Mouse (Mus musculus) heart, embryonic 12.5 days (tissue): ENCODE results near the gene Isl2. TPM values are rescaled to one million over a fixed set of nuclear protein-coding genes. Genes with fewer than 3 reads are reported as not detected.

Source experiments
- ATAC-seq: fragments of 200-750 bp; cut with Nextera tagmentation; 2 replicates; pipeline ENCODE4 v1.8.0; 2017; ENCODE audit warnings: moderate TSS enrichment, moderate library complexity; ENCODE audit not compliant: insufficient number of reproducible peaks, low FRiP score
- H3K27ac ChIP-seq: fragments of 300-500 bp; sonication (generic); 2 replicates; pipeline ENCODE4 v1.5.1; 2016; ENCODE audit warnings: mild to moderate bottlenecking, moderate library complexity; ENCODE audit not compliant: poor library complexity, severe bottlenecking
- H3K27me3 ChIP-seq: fragments of 300-500 bp; sonication (generic); replicated peaks from 2 replicates; pipeline ENCODE4 v1.6.1; 2016; ENCODE audit warnings: mild to moderate bottlenecking, moderate library complexity
- H3K36me3 ChIP-seq: fragments of 300-500 bp; sonication (generic); 2 replicates; pipeline ENCODE4 v1.6.1; 2016; ENCODE audit warnings: mild to moderate bottlenecking, moderate library complexity
- H3K4me1 ChIP-seq: fragments of 300-500 bp; sonication (generic); replicated peaks from 2 replicates; pipeline ENCODE4 v1.6.1; 2016; ENCODE audit warnings: mild to moderate bottlenecking
- H3K4me2 ChIP-seq: fragments of 300-500 bp; sonication (generic); 2 replicates; pipeline ENCODE4 v1.6.1; 2016; ENCODE audit warnings: mild to moderate bottlenecking, moderate library complexity
- H3K4me3 ChIP-seq: fragments of 300-500 bp; sonication (generic); 2 replicates; pipeline ENCODE4 v1.5.1; 2016; ENCODE audit warnings: mild to moderate bottlenecking
- H3K9ac ChIP-seq: fragments of 300-500 bp; sonication (generic); 2 replicates; pipeline ENCODE4 v1.6.1; 2016; ENCODE audit warnings: mild to moderate bottlenecking, moderate library complexity
- H3K9me3 ChIP-seq: fragments of 300-500 bp; sonication (generic); replicated peaks from 2 replicates; pipeline ENCODE4 v1.6.1; 2016; ENCODE audit warnings: mild to moderate bottlenecking, moderate library complexity
- WGBS: fragments of 180-500 bp; shearing (Covaris S2); methylation state at CpG from one replicate; pipeline ENCODE4 v1.1.7; 2016; 5-methylcytosine and 5-hydroxymethylcytosine counted together
- polyA plus RNA-seq: library from polyadenylated mRNA; unstranded; fragments of >200 nt; fragmentation: Nextera tagmentation; extraction: Ambion mirVana; gene quantifications from 2 replicates; pipeline ENCODE4 v1.2.1, GENCODE M21; 2016

Isl2 gene
- polyA plus RNA-seq, 1 experiment from 2014 or later = 0.59 TPM

GRCm38 (mm10) chr9:55540391-55540770 is 1.9 kb downstream of the Isl2 start:
- peak overlapping the region; percentile 52 for H3K4me3 ChIP-seq
- no peak overlapping the region for H3K27ac ChIP-seq
- peaks cover 71% of the 10 kb centered on the region for H3K27me3 ChIP-seq
- 0 out of 2 replicates have a peak overlapping the region, but pooled peaks have one; percentile 24 for H3K9ac ChIP-seq
- H3K4me1 ChIP-seq = peaks cover 32% of the 10 kb centered on the region
- no peaks in the 10 kb centered on the region for H3K36me3 ChIP-seq
- WGBS = under 1% methylated on average over 12 of the region's 12 CpGs
- no peaks in the 10 kb centered on the region for H3K9me3 ChIP-seq
- ATAC-seq = no peak
- peak overlapping the region; percentile 88 for H3K4me2 ChIP-seq

DNA sequence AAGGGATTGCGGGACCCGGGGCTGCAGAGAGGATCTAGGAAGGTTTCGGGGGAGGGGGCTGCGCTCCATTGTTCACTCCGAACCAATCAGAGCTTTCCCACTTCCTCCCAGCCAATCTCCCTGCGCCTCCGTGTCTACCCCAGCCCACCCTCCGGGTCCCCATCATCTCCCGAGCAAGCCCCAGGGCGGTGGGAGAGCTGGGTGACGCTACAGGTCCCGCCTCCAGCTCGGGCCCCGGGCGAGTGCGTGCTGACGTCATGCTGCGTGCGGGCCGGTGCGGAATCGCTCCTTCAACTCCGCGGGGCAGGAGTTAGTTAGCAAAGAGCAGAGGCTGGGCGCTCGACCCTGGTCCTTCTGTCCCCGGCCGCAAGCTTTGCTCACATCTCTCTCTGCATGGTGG is 2.4 kb downstream of the Isl2 start:
- 0 out of 2 replicates have a peak overlapping the region, but pooled peaks have one; percentile 24 for H3K9ac ChIP-seq
- no peaks in the 10 kb centered on the region for H3K36me3 ChIP-seq
- no peak overlapping the region for H3K27ac ChIP-seq
- peak overlapping the region; percentile 52 for H3K4me3 ChIP-seq
- peak; percentile 78 for ATAC-seq
- no peaks in the 10 kb centered on the region for H3K9me3 ChIP-seq
- WGBS = under 1% methylated on average over 28 of the region's 28 CpGs
- H3K4me1 ChIP-seq = peaks cover 36% of the 10 kb centered on the region
- H3K27me3 ChIP-seq = peaks cover 76% of the 10 kb centered on the region
- peak overlapping the region; percentile 88 for H3K4me2 ChIP-seq

GRCm38 (mm10) chr9:55541681-55542365 is 3.4 kb downstream of the Isl2 start:
- under 1% methylated on average over 59 of the region's 59 CpGs for WGBS
- H3K27me3 ChIP-seq = peaks cover 79% of the 10 kb centered on the region
- peak overlapping the region; percentile 52 for H3K4me3 ChIP-seq
- peaks cover 44% of the 10 kb centered on the region for H3K4me1 ChIP-seq
- no peaks in the 10 kb centered on the region; the same call in 1 of the 2 replicates for H3K9me3 ChIP-seq
- ATAC-seq = no peak
- H3K4me2 ChIP-seq = peak overlapping the region; percentile 66
- H3K9ac ChIP-seq = no peak overlapping the region
- H3K27ac ChIP-seq = no peak overlapping the region
- H3K36me3 ChIP-seq = no peaks in the 10 kb centered on the region

GRCm38 (mm10) chr9:55542366-55543325 is 4.2 kb downstream of the Isl2 start:
- Histone ChIP-seq H3K36me3 (no peaks in the 10 kb centered on the region), H3K27me3 (peaks cover 77% of the 10 kb centered on the region), H3K4me1 (peaks cover 44% of the 10 kb centered on the region), H3K9me3 (no peaks in the 10 kb centered on the region; the same call in 1 of the 2 replicates), H3K4me3 (peak overlapping the region; percentile 52), H3K4me2 (peak overlapping the region; percentile 66), H3K9ac (0 out of 2 replicates have a peak overlapping the region, but pooled peaks have one; percentile 1), H3K27ac (no peak overlapping the region)
- 3% methylated on average over 56 of the region's 59 CpGs for WGBS
- ATAC-seq = no peak

DNA sequence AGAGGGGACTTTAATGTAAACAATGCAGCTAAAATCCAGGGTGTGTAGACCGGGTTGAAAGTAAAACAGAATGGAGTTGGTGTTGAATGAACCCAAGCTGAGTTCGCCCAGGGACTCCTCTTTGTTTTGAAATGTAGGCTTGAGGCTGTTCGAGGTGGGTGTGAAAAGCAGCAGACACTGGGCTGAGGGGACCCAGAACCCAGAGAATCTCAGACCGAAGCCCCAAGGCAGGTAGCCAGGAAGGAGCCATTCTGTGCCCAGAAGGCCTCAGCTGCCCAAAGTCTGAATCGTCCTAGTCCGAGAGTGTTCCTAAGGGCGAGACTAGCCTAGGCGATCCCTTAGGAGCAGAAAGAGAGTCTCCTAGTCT is 4.8 kb downstream of the Isl2 start:
- H3K4me1 ChIP-seq = peaks cover 44% of the 10 kb centered on the region
- H3K9ac ChIP-seq = no peak overlapping the region
- H3K27ac ChIP-seq = no peak overlapping the region
- H3K4me2 ChIP-seq = peak overlapping the region; percentile 64
- no peak overlapping the region for H3K4me3 ChIP-seq
- no peaks in the 10 kb centered on the region; the same call in 1 of the 2 replicates for H3K9me3 ChIP-seq
- no peaks in the 10 kb centered on the region for H3K36me3 ChIP-seq
- ATAC-seq = no peak
- peaks cover 78% of the 10 kb centered on the region for H3K27me3 ChIP-seq
- 8% methylated on average over 8 of the region's 8 CpGs for WGBS

DNA sequence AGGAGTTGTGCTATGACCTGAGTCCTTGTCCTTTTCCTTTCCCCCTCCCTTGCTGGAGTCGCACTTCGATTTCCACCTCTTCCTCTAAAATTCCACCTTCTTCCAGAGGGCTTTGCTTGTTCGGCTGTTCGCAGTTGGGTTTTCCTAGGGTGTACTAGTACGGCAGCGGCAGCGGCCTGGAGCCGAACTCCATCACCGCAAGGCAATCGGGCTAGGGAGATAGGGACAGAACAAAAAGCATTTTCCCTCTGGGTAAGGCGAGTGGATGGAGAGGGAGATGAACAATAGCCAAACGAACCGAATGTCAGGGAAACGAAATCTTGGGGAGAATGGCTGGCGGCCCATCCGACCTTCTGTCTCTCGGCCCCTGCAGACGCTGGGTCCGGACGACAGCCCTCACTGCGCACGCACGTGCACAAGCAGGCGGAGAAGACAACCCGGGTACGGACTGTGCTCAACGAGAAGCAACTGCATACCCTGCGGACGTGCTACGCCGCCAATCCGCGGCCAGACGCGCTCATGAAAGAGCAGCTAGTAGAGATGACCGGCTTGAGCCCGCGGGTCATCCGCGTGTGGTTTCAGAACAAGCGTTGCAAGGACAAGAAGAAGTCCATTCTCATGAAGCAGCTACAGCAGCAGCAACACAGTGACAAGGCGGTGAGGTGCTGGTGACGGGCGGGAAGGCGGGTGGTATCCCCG is 5.4 kb downstream of the Isl2 start:
- H3K4me3 ChIP-seq = peak overlapping the region; percentile 28
- no peak for ATAC-seq
- no peak overlapping the region for H3K27ac ChIP-seq
- no peak overlapping the region for H3K9ac ChIP-seq
- no peaks in the 10 kb centered on the region for H3K36me3 ChIP-seq
- no peaks in the 10 kb centered on the region; the same call in 1 of the 2 replicates for H3K9me3 ChIP-seq
- H3K27me3 ChIP-seq = peaks cover 78% of the 10 kb centered on the region
- WGBS = under 1% methylated on average over 46 of the region's 46 CpGs
- peaks cover 44% of the 10 kb centered on the region for H3K4me1 ChIP-seq
- H3K4me2 ChIP-seq = peak overlapping the region; percentile 64

GRCm38 (mm10) chr9:55544861-55545555 is 6.5 kb downstream of the Isl2 start:
- peaks cover 80% of the 10 kb centered on the region for H3K27me3 ChIP-seq
- no peak overlapping the region for H3K27ac ChIP-seq
- 2% methylated on average over 30 of the region's 30 CpGs for WGBS
- H3K9ac ChIP-seq = peak overlapping the region; percentile 1; the same call in 1 of the 2 replicates
- peak overlapping the region; percentile 64 for H3K4me2 ChIP-seq
- ATAC-seq = no peak
- peak overlapping the region; percentile 34 for H3K4me3 ChIP-seq
- no peaks in the 10 kb centered on the region for H3K36me3 ChIP-seq
- H3K9me3 ChIP-seq = no peaks in the 10 kb centered on the region; the same call in 1 of the 2 replicates
- peaks cover 40% of the 10 kb centered on the region for H3K4me1 ChIP-seq

GRCm38 (mm10) chr9:55545556-55546175 is 7.2 kb downstream of the Isl2 start:
- Histone ChIP-seq H3K9ac (no peak overlapping the region; the same call in 1 of the 2 replicates), H3K4me3 (peak overlapping the region; percentile 34), H3K27me3 (peaks cover 81% of the 10 kb centered on the region), H3K27ac (no peak overlapping the region), H3K4me1 (peaks cover 40% of the 10 kb centered on the region), H3K9me3 (no peaks in the 10 kb centered on the region; the same call in 1 of the 2 replicates), H3K4me2 (peak overlapping the region; percentile 64), H3K36me3 (no peaks in the 10 kb centered on the region)
- ATAC-seq = no peak
- 6% methylated on average over 41 of the region's 41 CpGs for WGBS

DNA sequence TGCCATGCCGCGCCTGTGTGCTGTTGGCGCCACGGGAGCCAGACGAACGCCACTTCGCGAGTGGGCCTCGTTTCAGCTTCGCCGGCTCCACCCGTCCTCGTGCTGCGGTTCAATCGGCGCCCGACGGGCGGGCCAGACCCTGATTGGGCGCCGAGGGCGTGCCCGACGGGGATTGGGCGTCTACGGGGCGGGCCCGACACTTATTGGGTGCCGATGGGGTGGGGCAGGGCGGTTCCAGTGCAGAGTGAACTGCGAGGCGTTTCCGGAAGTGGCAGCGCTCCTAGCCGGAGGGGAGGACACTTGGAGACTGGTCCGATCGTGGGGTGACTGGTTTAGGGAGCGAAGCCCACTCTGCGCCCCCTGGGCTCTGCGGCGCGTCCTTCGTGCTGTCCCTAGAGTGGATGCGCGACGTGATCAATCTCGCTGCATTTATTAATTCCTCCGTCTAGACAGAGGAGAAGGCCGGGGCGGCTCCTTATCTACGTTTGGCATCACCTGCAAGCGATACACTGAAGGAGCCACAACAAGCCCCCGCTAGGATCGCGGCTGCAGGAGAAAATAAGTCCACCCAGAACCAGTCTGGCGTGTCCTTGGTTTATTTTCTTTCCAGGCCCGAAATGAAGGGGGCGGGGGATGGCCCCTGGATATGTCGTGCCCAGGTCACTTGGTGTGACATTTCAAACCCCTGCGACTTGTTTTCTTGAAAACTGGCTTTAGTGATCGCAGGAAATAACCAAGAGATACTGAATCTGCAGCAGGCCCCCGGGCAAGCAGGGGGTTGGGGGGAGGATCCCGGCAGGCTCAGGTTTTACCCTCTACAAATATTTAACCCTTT is 7.9 kb downstream of the Isl2 start:
- H3K9ac ChIP-seq = no peak overlapping the region
- H3K27me3 ChIP-seq = peaks cover 76% of the 10 kb centered on the region
- peak overlapping the region; percentile 64 for H3K4me2 ChIP-seq
- H3K4me1 ChIP-seq = peaks cover 40% of the 10 kb centered on the region
- 3% methylated on average over 63 of the region's 63 CpGs for WGBS
- no peak overlapping the region for H3K27ac ChIP-seq
- no peaks in the 10 kb centered on the region for H3K36me3 ChIP-seq
- no peaks in the 10 kb centered on the region; the same call in 1 of the 2 replicates for H3K9me3 ChIP-seq
- ATAC-seq = peak; percentile 34; the same call in 1 of the 2 replicates
- H3K4me3 ChIP-seq = peak overlapping the region; percentile 34
